Mouse (Mus musculus) stomach, embryonic 16.5 days (tissue): ENCODE results near the gene Fbxw11. TPM values are rescaled to one million over a fixed set of nuclear protein-coding genes. Genes with fewer than 3 reads are reported as not detected.

Experiments
- ATAC-seq: fragments of 200-750 bp; cut with Nextera tagmentation; 2 replicates; pipeline ENCODE4 v1.8.0; 2017; ENCODE audit warnings: moderate number of reproducible peaks, moderate TSS enrichment; ENCODE audit not compliant: insufficient read depth, low FRiP score
- H3K27ac ChIP-seq: fragments of 300-500 bp; sonication (generic); 2 replicates; pipeline ENCODE4 v1.5.1; 2014; ENCODE audit warnings: low read length
- H3K27me3 ChIP-seq: fragments of 300-500 bp; sonication (generic); 2 replicates; pipeline ENCODE4 v1.6.1; 2014; ENCODE audit warnings: low read length, control low read depth, mixed read lengths; ENCODE audit not compliant: control insufficient read depth, insufficient read depth
- H3K36me3 ChIP-seq: fragments of 300-500 bp; sonication (generic); 2 replicates; pipeline ENCODE4 v1.6.1; 2014; ENCODE audit warnings: low read length; ENCODE audit not compliant: control insufficient read depth, insufficient read depth
- H3K4me1 ChIP-seq: fragments of 300-500 bp; sonication (generic); 2 replicates; pipeline ENCODE4 v1.6.1; 2014; ENCODE audit warnings: low read length, control low read depth, mixed read lengths; ENCODE audit not compliant: control insufficient read depth, insufficient read depth
- H3K4me2 ChIP-seq: fragments of 300-500 bp; sonication (generic); 2 replicates; pipeline ENCODE4 v1.6.1; 2014; ENCODE audit warnings: low read depth, low read length, mixed read lengths
- H3K4me3 ChIP-seq: fragments of 300-500 bp; sonication (generic); replicated peaks from 2 replicates; pipeline ENCODE4 v1.5.1; 2014; ENCODE audit warnings: mild to moderate bottlenecking, low read length
- H3K9ac ChIP-seq: fragments of 300-500 bp; sonication (generic); 2 replicates; pipeline ENCODE4 v1.6.1; 2014; ENCODE audit warnings: low read length
- H3K9me3 ChIP-seq: fragments of 300-500 bp; sonication (generic); replicated peaks from 2 replicates; pipeline ENCODE4 v1.6.1; 2016; ENCODE audit warnings: low read length, control low read depth; ENCODE audit not compliant: control insufficient read depth
- WGBS: fragments of 180-500 bp; shearing (Covaris S2); extraction: QIAGEN DNeasy Blood & Tissue Kit; methylation state at CpG from one replicate; pipeline ENCODE4 v1.1.7; 2014; 5-methylcytosine and 5-hydroxymethylcytosine counted together
- polyA plus RNA-seq: library from polyadenylated mRNA; unstranded; fragments of >200 nt; fragmentation: Nextera tagmentation; extraction: Ambion mirVana; gene quantifications from 2 replicates; pipeline ENCODE4 v1.2.1, GENCODE M21; 2015

The Fbxw11 gene
- 61.1 and 65.0 TPM in 2 replicates for polyA plus RNA-seq

GRCm38 (mm10) chr11:32642249-32642876 lies at the start of gene Fbxw11:
Gene Fbxw11, plus strand, starts transcription at chr11:32642724.
- Histone ChIP-seq H3K4me1 (peaks cover 20% of the 10 kb centered on the region), H3K27ac (peak within 1 kb of the TSS; percentile 98), H3K4me2 (peak within 1 kb of the TSS; percentile 84), H3K9ac (peak within 1 kb of the TSS; percentile 99), H3K9me3 (no peaks in the 10 kb centered on the region), H3K27me3 (no peaks in the 10 kb centered on the region), H3K4me3 (peak within 1 kb of the TSS; percentile 74), H3K36me3 (no peaks in the 10 kb centered on the region; the same call in 1 of the 2 replicates)
- peak; percentile 95 for ATAC-seq
- WGBS: under 1% methylated on average over 64 of the region's 64 CpGs

- no peak overlapping the region for H3K9ac ChIP-seq
- no peak overlapping the region for H3K4me2 ChIP-seq
- 81% methylated on average over 7 of the region's 7 CpGs for WGBS
- no peaks in the 10 kb centered on the region for H3K36me3 ChIP-seq
- no peaks in the 10 kb centered on the region for H3K4me1 ChIP-seq
- no peak overlapping the region for H3K4me3 ChIP-seq
- H3K27me3 ChIP-seq: no peaks in the 10 kb centered on the region
- no peak for ATAC-seq
- H3K9me3 ChIP-seq: no peaks in the 10 kb centered on the region; the same call in 1 of the 2 replicates
- H3K27ac ChIP-seq: no peak overlapping the region
Observed at GRCm38 (mm10) chr11:32593081-32593480, 49.4 kb upstream of the Fbxw11 start.

GRCm38 (mm10) chr11:32594122-32594521 lies 48.4 kb upstream of the Fbxw11 start:
- H3K4me1 ChIP-seq: no peaks in the 10 kb centered on the region
- H3K27ac ChIP-seq: no peak overlapping the region
- no peaks in the 10 kb centered on the region for H3K27me3 ChIP-seq
- H3K9ac ChIP-seq: no peak overlapping the region
- no peaks in the 10 kb centered on the region; the same call in 1 of the 2 replicates for H3K9me3 ChIP-seq
- no peak overlapping the region for H3K4me2 ChIP-seq
- H3K4me3 ChIP-seq: no peak overlapping the region
- WGBS: 91% methylated on average over 4 of the region's 4 CpGs
- no peak for ATAC-seq
- no peaks in the 10 kb centered on the region for H3K36me3 ChIP-seq

- no peak overlapping the region for H3K9ac ChIP-seq
- H3K4me3 ChIP-seq: no peak overlapping the region
- H3K4me1 ChIP-seq: peaks cover 13% of the 10 kb centered on the region
- H3K36me3 ChIP-seq: no peaks in the 10 kb centered on the region
- no peaks in the 10 kb centered on the region; the same call in 1 of the 2 replicates for H3K9me3 ChIP-seq
- no peak overlapping the region for H3K4me2 ChIP-seq
- 94% methylated on average over 6 of the region's 6 CpGs for WGBS
- H3K27ac ChIP-seq: no peak overlapping the region
- no peak for ATAC-seq
- H3K27me3 ChIP-seq: no peaks in the 10 kb centered on the region
Observed at GRCm38 (mm10) chr11:32600371-32600770, 42.2 kb upstream of the Fbxw11 start.

GRCm38 (mm10) chr11:32601528-32602323 lies 40.8 kb upstream of the Fbxw11 start:
- Histone ChIP-seq H3K36me3 (no peaks in the 10 kb centered on the region), H3K27ac (peak overlapping the region; percentile 34; the same call in 1 of the 2 replicates), H3K4me1 (peaks cover 15% of the 10 kb centered on the region), H3K9ac (peak overlapping the region; percentile 40; the same call in 1 of the 2 replicates), H3K4me3 (no peak overlapping the region), H3K27me3 (no peaks in the 10 kb centered on the region), H3K9me3 (no peaks in the 10 kb centered on the region), H3K4me2 (no peak overlapping the region)
- WGBS: 42% methylated on average over 12 of the region's 12 CpGs
- peak; percentile 75; the same call in 1 of the 2 replicates for ATAC-seq

GRCm38 (mm10) chr11:32604663-32605062 lies 37.9 kb upstream of the Fbxw11 start:
- 35% methylated on average over 4 of the region's 4 CpGs for WGBS
- H3K27me3 ChIP-seq: no peaks in the 10 kb centered on the region
- peak overlapping the region; percentile 55 for H3K27ac ChIP-seq
- H3K36me3 ChIP-seq: no peaks in the 10 kb centered on the region
- H3K4me2 ChIP-seq: no peak overlapping the region
- H3K9ac ChIP-seq: no peak overlapping the region
- H3K4me1 ChIP-seq: peaks cover 15% of the 10 kb centered on the region
- peak; percentile 14; the same call in 1 of the 2 replicates for ATAC-seq
- H3K9me3 ChIP-seq: no peaks in the 10 kb centered on the region
- H3K4me3 ChIP-seq: no peak overlapping the region

- Histone ChIP-seq H3K27me3 (no peaks in the 10 kb centered on the region), H3K4me2 (no peak overlapping the region), H3K9me3 (no peaks in the 10 kb centered on the region), H3K27ac (peak overlapping the region; percentile 55), H3K36me3 (no peaks in the 10 kb centered on the region), H3K9ac (no peak overlapping the region), H3K4me3 (no peak overlapping the region), H3K4me1 (peaks cover 15% of the 10 kb centered on the region)
- ATAC-seq: peak; percentile 63; the same call in 1 of the 2 replicates
- 44% methylated on average over 7 of the region's 7 CpGs for WGBS
Observed at GRCm38 (mm10) chr11:32605131-32605860, 37.2 kb upstream of the Fbxw11 start.

- H3K4me3 ChIP-seq: no peak overlapping the region
- no peak overlapping the region for H3K4me2 ChIP-seq
- H3K9ac ChIP-seq: no peak overlapping the region
- no peak for ATAC-seq
- WGBS: 80% methylated on average over 3 of the region's 3 CpGs
- peaks cover 15% of the 10 kb centered on the region for H3K4me1 ChIP-seq
- H3K9me3 ChIP-seq: no peaks in the 10 kb centered on the region
- no peak overlapping the region for H3K27ac ChIP-seq
- H3K36me3 ChIP-seq: no peaks in the 10 kb centered on the region
- H3K27me3 ChIP-seq: no peaks in the 10 kb centered on the region
Observed at GRCm38 (mm10) chr11:32605907-32606306, 36.6 kb upstream of the Fbxw11 start.
